Mouse (Mus musculus) kidney, postnatal 4 days (tissue): Measurements from ENCODE around the gene Epha3.

Source experiments
- DNase-seq, 2 experiments: peaks; one replicate each; pipeline ENCODE4 v3.0.0; 2021; ENCODE audit warnings: mixed read lengths in 2 of 2

Gene Epha3

GRCm38 (mm10) chr16:63650760-63651159, 213.2 kb downstream of the Epha3 start:
- no peak for DNase-seq

DNA sequence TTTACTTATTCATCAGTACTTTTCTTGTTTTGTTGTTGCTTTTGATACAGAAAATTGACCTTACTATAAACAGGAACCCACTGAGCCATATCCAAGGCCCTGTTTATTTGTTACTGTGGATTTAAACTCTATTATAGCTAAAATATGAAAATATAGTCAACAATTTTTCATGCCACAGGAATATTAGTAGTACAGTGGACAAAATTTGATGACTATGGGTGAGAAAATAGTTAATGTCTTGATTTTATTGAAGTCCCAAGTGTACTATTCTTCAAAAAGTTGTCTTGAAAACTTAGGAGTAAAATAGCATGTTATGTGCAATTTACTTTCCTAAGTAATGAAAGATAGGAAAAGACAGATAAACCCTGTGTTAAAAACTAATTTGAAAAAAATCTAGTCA, 217.4 kb downstream of the Epha3 start:
- DNase-seq, result no peak

- DNase-seq, result no peak
Measured at GRCm38 (mm10) chr16:63642641-63643040, 221.3 kb downstream of the Epha3 start.

DNA sequence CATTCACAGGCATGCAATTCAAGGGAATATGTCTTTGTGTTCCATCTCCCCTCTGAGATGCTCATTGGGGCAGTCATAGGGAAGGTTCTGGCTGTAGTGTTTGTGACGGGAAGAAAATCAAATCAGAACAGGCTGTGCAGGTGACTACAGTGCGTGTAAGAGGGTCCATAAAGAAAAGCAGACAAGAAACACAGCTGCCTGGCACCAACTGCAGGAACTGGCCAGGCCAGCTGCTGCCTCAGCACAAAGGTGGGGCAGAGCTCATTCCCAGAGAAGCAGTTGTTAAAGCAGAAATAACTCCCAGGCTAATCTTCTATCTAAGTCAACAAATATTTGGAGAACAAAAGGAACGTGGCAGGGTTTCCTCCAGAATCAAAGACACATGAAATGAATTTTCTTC, 222.4 kb downstream of the Epha3 start:
- peak in 1 of 2 experiments; percentile 1 for DNase-seq

GRCm38 (mm10) chr16:63638701-63639100, 225.3 kb downstream of the Epha3 start:
- DNase-seq, result peak; percentile 6 to 21

DNA sequence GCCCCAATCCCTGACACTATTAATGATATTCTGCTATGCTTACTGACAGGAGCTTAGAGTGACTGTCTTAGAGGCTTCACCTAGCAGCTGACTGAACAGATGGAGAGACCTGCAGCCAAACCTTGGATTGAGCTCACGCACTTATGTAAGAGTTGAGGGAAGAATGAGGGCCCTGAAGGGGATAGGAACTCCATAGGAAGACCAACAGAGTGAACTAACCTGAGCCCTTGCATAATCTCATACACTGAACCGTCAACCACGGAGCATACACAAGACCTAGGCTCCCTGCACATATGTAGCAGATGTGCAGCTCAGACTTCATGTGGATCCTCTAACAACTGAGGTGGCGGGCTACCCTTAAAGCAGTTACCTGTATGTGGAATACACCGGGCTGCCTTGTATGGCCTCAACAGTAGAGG, 230.2 kb downstream of the Epha3 start:
- no peak for DNase-seq

GRCm38 (mm10) chr16:63625229-63625628, 238.7 kb downstream of the Epha3 start:
- DNase-seq, result no peak

- no peak for DNase-seq
Measured at GRCm38 (mm10) chr16:63621845-63622244, 242.1 kb downstream of the Epha3 start.

- DNase-seq, result no peak
Measured at GRCm38 (mm10) chr16:63615396-63615795, 248.6 kb downstream of the Epha3 start.

DNA sequence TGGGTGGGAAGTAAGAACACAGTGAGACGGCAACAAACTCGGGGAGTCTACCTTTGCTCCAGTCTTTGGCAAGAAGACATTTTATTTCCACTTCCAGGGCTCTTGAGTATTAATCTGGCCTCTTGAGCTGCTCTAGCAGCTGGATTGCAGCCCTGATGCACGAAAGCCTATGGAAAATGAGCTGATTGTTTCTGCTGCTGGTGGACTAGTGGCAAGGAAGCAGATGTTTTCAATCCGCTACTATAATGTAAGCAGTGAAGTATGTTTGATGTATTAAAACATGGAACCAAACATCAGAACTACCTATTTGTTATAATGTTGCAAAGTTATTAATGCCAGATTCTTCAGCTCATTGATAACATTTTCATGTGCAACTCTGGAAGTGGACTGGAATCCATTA, 251.0 kb downstream of the Epha3 start:
- DNase-seq, result no peak

GRCm38 (mm10) chr16:63600229-63600628, 263.7 kb downstream of the Epha3 start:
- no peak for DNase-seq

DNA sequence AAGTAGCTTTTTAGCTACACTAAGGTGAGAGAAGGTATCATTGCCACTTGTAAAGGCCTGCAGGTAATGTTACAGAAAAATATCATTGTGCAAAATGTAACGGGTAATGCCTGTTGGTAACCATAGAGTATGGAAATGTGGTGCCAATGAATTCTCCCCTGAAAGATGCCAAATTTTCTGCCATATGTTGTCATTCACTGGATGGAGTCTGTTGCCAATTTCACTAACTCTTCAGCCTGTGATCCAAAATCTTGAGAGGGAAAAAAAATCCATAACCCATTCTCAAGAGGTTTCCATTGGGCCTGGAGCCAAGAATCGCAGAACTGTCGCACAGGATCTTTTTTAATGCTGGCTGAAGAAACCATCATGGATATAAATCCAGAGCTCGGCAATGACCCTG, 269.3 kb downstream of the Epha3 start:
- peak in 1 of 2 experiments; percentile 2 for DNase-seq

- peak; percentile 4 to 9 for DNase-seq
Measured at GRCm38 (mm10) chr16:63569746-63570145, 294.2 kb downstream of the Epha3 start.

DNA sequence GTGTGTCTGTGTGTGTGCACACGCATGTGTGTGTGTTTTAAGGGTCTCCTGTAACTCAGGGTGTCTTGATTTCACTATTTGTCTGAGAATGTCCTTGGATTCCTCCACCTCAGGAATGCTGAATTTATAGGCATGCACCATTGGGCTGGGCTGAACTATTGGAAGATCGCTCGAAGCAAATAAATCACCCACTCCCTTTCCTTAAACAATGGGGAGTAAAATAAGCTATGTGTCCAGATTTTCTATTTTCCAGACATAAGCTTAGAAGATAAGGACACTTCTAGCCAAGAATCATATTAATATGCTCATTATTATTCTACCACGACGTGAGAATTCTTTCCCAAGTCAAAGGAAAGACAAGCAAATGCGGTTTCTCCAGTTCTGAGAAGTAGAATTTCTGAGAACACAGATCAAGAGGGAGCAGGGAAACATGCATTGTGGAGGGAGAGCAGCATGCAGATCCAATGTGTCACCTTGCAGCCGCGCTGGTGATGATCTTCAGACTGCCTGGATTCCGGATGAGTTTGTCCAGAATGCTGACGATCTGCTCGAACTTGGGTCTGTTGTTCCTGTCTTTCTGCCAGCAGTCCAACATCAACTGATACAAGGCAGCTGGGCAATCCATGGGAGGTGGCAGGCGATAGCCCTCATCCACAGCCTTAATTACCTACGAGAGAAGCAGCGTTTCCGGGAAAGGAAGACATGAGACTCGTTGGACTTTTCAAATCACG, 297.7 kb downstream of the Epha3 start:
- peak; percentile 27 to 40 for DNase-seq

DNA sequence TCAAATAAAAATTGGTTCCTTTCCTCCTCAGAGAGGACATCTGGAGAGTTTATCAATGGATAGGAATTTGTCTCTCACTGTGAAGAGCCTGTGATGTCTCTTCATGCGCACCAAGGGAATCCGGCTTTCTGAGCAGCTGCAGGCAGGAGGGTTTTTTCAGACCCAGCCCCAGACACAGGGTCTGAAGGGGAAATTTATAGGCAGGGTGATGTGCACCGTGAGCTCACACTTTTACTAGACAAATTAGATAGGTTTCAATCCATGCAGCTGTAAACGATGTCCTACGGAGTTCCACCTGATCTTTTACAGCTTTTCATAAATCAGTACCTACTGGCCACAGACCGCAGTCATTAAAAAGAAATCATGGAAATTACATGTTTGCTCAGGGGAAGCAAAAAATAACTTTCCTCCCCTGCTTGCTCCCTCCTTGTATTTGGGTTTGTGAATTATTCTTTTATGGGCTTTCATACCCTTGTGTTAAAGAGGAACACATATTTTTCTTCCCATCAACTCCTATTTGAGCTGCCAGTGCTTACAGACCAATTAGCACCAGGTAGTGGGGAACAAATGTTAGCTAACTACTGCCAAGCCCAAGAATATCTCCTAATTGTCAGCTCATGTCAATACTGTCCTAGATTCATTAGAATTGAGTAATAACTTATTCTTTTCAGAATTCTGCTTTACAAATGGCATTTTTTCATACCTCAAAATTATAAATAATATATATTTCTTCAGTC, 307.4 kb downstream of the Epha3 start:
- no peak for DNase-seq

GRCm38 (mm10) chr16:63552531-63552930, 311.4 kb downstream of the Epha3 start:
- DNase-seq, result no peak

DNA sequence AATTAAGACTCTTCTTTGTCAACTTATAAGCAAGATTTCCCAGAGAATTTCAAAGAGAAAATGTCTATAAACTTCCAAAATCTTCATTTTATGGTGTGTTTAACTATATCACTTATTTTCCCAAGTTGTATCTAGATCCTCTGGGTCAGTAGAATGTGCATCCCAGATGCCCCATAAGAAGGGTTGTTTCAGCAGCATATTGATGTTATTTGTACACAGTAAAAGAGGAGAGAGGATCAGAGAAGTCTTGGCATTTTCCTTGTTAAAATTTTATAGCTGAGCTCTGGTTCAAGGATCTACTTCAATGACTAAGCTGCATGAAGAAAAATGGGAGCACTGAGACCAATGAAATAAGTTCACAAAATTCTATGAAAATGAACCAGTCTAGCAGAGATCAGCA, 324.5 kb downstream of the Epha3 start:
- DNase-seq, result no peak

GRCm38 (mm10) chr16:63528821-63529220, 335.2 kb downstream of the Epha3 start:
- DNase-seq, result no peak

DNA sequence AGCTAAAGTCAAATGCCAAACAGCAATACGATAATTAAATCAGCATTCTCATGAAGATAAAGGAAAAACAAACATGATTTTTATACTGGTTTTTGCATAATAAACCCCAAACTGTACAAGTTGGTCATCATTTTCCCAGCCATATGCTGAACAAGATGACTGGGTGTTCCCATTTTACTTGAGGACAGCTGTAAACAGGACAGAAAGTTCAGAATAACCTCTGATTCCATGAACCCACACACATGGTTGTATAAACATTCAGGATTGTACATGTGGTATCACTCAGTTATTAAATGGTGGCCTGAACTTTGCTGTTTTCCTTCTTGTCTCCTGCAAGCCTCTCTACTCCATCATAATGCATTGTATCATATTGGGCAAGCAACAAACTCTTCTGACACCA, 346.3 kb downstream of the Epha3 start:
- DNase-seq, result no peak

DNA sequence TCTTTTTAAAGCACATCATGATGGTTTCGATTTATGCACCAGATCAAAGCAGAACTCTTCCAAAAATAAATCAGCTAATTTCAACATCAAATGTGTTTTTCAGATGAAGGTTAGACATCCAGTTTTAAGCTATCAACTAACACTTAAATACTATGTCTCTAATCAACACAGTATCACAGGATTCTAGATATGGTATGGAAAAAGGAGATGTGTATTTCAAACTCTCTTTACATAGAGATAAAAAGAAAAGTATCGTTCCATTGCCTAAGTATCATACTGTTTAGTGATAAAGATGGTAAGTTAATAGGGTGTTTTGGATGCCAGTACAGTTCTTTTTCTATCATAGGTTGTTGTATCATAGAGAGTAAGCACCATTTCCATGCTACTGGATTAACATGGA, 353.9 kb downstream of the Epha3 start:
- DNase-seq, result no peak

DNA sequence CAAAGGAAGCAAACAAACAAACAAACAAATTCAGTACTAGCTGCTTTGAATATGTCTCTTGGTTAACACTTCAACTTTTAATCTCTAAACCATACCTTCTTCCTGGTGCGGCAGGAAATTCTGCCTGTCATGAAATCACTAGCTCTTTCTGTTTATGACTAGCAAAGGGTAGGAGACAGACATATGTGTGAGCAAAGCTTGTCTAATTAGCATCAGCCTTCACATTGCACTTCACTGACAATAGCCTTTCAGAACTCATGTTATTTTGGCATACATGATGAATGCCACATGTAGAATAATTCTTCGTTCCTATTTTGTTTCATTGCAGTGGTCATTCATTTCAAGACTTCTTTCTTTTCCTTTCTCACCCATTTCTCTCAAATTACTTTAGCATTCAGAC, 357.5 kb downstream of the Epha3 start:
- no peak for DNase-seq

GRCm38 (mm10) chr16:63501456-63501855, 362.5 kb downstream of the Epha3 start:
- DNase-seq, result no peak

DNA sequence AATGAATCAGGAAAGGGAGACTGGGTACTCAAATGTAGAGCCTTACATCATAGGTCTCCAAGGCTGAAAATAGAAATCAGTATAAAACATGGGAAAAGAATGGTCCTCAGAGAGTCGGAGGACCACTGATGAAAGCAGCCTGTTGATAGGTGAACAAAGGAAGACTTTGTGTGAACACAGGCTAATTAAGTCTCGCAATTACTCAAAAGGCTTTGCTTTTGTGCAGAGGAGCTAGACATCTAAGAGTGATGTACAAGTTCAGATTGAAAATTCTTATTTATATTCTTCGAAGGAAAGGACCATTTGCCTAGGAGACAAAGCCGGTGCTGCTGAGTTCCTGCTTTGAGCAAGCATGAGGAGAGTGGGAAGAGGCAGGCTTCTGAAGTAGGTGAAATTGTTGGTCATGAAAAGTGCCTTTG, 363.0 kb downstream of the Epha3 start:
- no peak for DNase-seq
